Mouse (Mus musculus) liver, adult (tissue): ENCODE results near the gene Safb.

Experiments used
- GATA4 ChIP-seq: IDR thresholded peaks from 2 replicates; pipeline ENCODE4 v1.6.1; 2014; ENCODE audit warnings: mild to moderate bottlenecking, low read length; ENCODE audit not compliant: insufficient replicate concordance

Gene Safb

DNA sequence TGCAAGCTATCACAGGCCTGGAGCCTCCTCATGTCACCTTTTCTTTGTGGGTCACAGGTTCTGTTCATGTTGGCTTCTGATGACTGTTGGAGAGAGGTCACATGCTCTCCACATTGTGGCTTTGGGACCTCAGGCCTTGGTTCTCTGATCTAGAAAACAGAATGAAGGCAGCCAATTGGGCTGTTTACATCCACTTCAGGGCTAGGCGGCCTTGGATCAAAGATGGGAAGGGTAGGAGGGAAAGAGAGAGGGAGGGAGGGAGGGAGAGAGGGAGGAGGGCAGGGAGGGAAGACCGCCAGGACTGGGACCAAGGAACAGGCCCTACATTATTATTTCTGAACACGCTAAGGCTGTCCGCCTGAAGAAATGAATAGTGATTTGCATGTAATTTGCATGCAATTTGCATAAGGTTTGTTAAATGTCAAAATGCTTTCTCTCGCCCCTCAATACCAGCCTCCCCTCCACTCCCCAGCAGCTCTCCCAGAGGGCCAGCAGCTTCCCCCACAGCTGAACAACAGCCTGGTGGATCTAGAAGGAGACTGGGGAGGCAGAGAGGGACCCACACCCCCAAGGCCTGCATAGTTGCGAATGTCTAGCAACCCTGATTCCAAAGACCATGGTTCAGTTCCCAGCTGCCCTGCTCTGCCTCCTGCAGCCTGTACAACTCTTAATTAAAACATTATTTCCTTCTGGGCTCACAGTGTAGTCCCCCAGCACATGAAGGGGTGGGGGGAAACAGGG is 32.6 kb upstream of the Safb start:
- no peak for TF ChIP-seq GATA4

GRCm38 (mm10) chr17:56552781-56553363 is 31.8 kb upstream of the Safb start:
- no peak for TF ChIP-seq GATA4

- no peak for TF ChIP-seq GATA4
These were observed 30.5 kb upstream of the Safb start, which contains the start of gene Gm20219 for GRCm38 (mm10) chr17:56554122-56554551. Gm20219 (minus strand) TSS chr17:56554387.

DNA sequence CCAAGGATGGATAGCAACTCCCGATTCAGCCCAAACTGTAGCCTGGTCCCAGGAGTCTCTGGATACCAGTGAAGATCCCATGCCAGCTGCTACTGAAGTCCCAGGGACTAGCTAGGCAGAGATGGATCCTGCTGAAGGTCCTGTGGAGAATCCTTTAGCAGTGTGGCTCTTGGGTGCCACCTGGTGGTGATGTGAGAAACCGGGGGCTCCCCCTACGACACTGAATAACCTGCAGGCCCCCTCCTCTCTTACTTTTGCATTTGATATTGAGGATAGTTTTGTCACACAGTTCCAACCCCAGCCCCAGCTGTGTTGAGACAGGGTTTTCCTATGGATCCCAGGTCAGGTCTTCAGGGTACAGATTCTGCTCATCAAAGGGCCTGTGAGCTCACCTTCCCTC is 26.2 kb upstream of the Safb start:
- no peak for TF ChIP-seq GATA4

DNA sequence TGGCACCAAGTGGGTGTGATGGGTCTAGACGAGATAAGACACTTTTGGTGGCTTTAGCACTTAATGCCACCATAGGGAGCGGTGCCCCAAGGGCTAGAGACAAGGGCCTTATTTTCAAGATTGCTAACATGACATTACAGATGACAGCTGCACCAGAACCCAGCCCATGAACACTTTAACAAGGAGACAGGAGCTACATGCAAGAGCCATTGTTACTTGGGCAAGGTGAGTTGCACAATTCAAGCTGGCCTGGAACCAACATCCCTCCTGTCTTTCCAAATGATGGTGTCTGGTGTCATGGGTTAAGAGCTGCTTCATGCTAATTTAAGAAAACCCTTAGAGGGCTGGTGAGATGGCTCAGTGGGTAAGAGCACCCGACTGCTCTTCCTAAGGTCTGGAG is 25.2 kb upstream of the Safb start:
- no peak for TF ChIP-seq GATA4

DNA sequence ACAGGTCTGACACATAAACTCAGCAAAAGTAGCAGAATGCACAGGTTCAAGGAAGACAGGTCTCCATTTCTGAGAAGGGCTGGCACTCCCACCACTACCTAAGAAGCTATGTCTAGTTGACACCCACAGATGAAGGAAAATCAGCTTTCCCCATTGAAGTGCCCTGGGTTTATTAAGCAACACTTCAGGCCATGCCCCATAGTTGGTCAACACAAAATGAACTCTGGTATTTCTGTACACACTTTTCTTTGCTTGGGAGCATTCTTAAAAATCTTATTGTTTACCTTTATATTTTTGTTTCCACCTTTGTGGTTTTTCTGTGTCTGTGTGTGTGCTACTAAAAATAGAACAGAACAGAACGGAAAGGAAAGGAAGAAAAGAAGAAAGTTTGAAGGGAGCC is 24.5 kb upstream of the Safb start:
- TF ChIP-seq GATA4, result no peak

- no peak for TF ChIP-seq GATA4
These were observed 22.8 kb upstream of the Safb start for GRCm38 (mm10) chr17:56561866-56562265.

DNA sequence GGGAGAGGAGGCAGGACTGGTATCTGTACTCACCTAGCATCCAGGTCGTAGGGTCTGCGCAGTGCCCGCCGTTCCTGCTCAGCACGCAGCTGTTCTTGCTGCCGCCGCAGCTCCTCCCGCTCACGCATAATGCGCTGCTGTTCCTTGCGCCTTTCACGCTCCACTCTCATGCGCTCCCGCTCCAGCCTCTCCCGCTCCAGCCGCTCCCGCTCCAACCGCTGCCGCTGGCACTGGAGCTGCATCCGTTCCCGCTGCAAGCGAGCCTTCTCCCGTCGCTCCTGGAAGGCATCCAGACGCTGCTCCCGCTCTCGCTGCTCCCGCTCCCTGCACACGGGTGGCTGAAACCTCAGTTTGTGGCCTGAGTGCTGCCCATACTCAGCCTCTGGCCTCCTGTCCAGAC is 18.3 kb upstream of the Safb start:
- no peak for TF ChIP-seq GATA4

GRCm38 (mm10) chr17:56566918-56567317 is 17.7 kb upstream of the Safb start:
- no peak for TF ChIP-seq GATA4

- no peak for TF ChIP-seq GATA4
These were observed 17.3 kb upstream of the Safb start for GRCm38 (mm10) chr17:56567370-56567769.

DNA sequence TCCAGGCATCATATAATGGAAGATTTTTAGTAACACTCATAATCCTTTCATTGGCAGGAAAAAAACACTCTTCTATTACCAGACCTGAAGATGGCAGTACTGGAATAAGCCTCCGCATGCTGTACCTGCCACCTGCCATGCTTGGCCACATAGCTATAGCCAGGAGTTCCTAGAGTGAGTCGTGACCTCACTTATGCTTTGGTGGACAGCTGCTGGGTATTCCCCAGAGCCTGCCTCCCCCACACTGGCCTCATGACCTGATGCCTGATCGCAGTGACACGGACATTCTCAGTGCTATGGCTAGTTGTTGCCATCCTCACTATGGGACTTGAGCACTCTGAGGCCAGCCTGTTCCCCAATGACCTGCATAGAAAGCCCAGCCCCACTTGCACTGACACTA is 14.3 kb upstream of the Safb start:
- TF ChIP-seq GATA4, result no peak

- no peak for TF ChIP-seq GATA4
These were observed 12.5 kb upstream of the Safb start for GRCm38 (mm10) chr17:56572154-56572553.

- no peak for TF ChIP-seq GATA4
These were observed 11.7 kb upstream of the Safb start for GRCm38 (mm10) chr17:56572939-56573338.

GRCm38 (mm10) chr17:56583071-56583470 is 1.6 kb upstream of the Safb start:
- no peak for TF ChIP-seq GATA4

DNA sequence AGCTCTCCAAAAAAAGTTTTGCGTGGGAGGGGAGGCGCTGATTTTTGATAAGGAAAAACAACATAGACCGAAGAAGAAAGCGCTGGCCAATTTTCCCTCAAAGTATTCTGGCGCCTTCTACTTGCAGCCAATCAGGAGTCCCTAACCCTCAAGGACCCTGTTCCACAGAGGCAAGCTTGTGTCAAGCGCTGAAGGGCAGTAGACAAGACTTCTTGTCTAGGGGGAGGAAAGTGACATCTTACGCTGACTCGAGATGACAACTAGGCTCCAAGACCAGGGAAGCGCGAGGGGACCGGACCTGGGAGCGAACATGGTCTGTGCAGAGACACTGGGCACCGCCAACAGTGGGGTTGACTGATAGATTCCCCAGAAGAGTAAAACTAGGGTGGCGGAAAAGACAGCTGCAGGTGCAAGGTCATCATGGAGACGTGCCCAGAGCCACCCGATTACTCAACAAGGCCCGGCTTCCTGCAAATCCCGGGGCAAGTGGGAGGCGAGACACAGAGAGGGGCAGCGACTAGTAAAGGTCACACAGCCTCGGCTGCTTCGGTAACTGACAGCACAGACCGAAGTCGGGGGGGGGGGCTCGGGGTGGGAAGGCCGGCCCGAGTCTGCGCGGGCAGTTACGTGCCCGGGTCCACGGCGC is 891 bp upstream of the Safb start:
- no peak for TF ChIP-seq GATA4

GRCm38 (mm10) chr17:56585171-56585821 is 671 bp downstream of the Safb start:
- TF ChIP-seq GATA4, result no peak
